Mouse (Mus musculus) C2C12 (cell line): ENCODE measurements around the gene Akap12.

Experiments
- MAX ChIP-seq: IDR thresholded peaks from one replicate; pipeline ENCODE4 v1.6.1; 2011; ENCODE audit warnings: mild to moderate bottlenecking, control low read depth
- MYOG ChIP-seq: IDR thresholded peaks from one replicate; pipeline ENCODE4 v1.6.1; 2011; ENCODE audit not compliant: control insufficient read depth, insufficient read length; ENCODE audit errors: extremely low read depth

DNA sequence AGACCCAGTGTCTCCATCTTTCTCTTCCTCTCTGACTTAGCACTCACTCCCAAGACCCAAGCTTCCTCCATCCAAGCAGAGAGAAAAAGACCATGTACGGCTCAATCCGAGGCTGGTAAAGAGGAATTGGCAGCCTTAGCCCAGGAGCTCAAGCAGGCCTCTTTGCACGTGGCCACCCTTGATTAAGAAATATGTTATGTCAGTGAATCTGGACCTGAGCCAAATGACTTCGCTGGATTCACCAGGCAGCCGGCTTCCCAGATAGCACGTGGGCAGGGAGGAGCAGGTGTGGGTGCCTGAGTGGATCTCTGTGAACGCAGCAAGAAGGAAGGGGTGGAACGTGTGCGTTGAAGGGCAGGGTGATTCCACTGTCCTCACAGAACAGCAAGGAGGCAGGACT lies 33.1 kb upstream of the Akap12 start:
- TF ChIP-seq MYOG (no peak), MAX (no peak)
